Mouse (Mus musculus): ENCODE measurements at regions not wholly inside any gene's neighbourhood (a gene's known extent, or its start where the extent isn't known, plus 50 kb on each side); places are given as distances from the start of the nearest gene placed in this dataset.
"Not testable (repeated sequence)": the region's sequence is repeated elsewhere in the genome, so short reads cannot be mapped to it uniquely, and the experiment has no call there.

- H3K4me1 ChIP-seq: peaks cover 7% of the 10 kb centered on the region
- no peak overlapping the region for H3K27ac ChIP-seq (replicated peaks)
- H3K27me3 ChIP-seq (ENCODE audit: low read depth, poor library complexity, severe bottlenecking): no peaks in the 10 kb centered on the region
- no peak for DNase-seq (ENCODE audit: low spot score)
- peaks cover 6% of the 10 kb centered on the region for H3K9me3 ChIP-seq (replicated peaks)
- no peaks in the 10 kb centered on the region for H3K36me3 ChIP-seq
- 92% methylated on average over 11 of the region's 11 CpGs for WGBS
- no peak overlapping the region for H3K4me3 ChIP-seq
These were observed 175.2 kb upstream of the Klf14 start for GRCm38 (mm10) chr6:31133896-31134735.

DNA sequence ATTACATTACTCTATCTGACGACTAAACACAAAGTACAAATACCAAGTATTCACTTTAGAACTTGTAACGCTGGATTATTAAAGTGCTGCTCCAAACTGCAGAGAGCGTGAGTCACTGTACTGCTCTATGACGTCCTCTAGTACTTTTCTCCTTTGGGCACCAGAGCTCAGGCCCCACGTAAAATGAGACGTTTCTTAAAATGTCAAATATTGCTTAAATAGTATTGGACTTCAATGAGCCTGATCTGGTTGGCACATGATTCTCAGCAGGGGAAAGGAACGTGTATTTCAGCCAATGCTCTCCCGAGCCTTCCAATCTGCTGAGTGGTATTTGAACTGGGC is 175.8 kb upstream of the Klf14 start:
- DNase-seq (ENCODE audit: low spot score): no peak
- Histone ChIP-seq H3K36me3 (no peaks in the 10 kb centered on the region), H3K27me3 (ENCODE audit: low read depth, poor library complexity, severe bottlenecking) (no peaks in the 10 kb centered on the region), H3K9me3 (replicated peaks) (peaks cover 6% of the 10 kb centered on the region), H3K4me3 (no peak overlapping the region), H3K27ac (replicated peaks) (no peak overlapping the region), H3K4me1 (peaks cover 7% of the 10 kb centered on the region)
- WGBS: 89% methylated on average over 8 of the region's 8 CpGs

- peaks cover 6% of the 10 kb centered on the region for H3K9me3 ChIP-seq (replicated peaks)
- no peak overlapping the region for H3K4me3 ChIP-seq
- DNase-seq (ENCODE audit: low spot score): no peak
- H3K4me1 ChIP-seq: peaks cover 7% of the 10 kb centered on the region
- H3K27ac ChIP-seq (replicated peaks): peak overlapping the region; percentile 6; the same call in 1 of the 2 replicates
- no peaks in the 10 kb centered on the region for H3K27me3 ChIP-seq (ENCODE audit: low read depth, poor library complexity, severe bottlenecking)
- WGBS: 79% methylated on average over 6 of the region's 6 CpGs
- no peaks in the 10 kb centered on the region for H3K36me3 ChIP-seq
These were observed 176.7 kb upstream of the Klf14 start for GRCm38 (mm10) chr6:31135580-31135979.

- 58% methylated on average over 4 of the region's 4 CpGs for WGBS
- H3K27ac ChIP-seq (replicated peaks): no peak overlapping the region
- peaks cover 6% of the 10 kb centered on the region for H3K9me3 ChIP-seq (replicated peaks)
- no peak overlapping the region for H3K4me3 ChIP-seq
- H3K4me1 ChIP-seq: peaks cover 7% of the 10 kb centered on the region
- no peaks in the 10 kb centered on the region for H3K27me3 ChIP-seq (ENCODE audit: low read depth, poor library complexity, severe bottlenecking)
- H3K36me3 ChIP-seq: no peaks in the 10 kb centered on the region
- DNase-seq (ENCODE audit: low spot score): peak; percentile 44
These were observed 178.0 kb upstream of the Klf14 start for GRCm38 (mm10) chr6:31136895-31137294.

DNA sequence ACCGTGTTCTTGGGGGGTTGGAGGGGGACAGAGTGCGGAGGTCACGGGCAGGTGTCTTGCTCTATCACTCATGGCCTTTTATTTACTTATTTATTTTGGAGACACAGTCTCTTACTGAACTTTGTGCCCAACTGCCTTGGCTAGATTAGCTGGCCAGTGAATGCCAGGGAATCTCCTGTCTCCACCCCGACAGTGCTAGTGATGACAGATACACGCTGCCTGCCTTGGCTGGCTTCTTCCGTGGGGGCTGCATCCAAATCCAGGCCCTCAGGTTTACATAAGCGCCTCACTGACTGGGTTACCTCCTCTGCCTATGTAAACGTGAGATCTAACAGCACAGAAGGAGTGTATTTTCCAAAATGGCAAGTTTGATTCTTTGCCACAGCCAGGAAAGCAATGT is 178.5 kb upstream of the Klf14 start:
- H3K27me3 ChIP-seq (ENCODE audit: low read depth, poor library complexity, severe bottlenecking): no peaks in the 10 kb centered on the region
- peaks cover 7% of the 10 kb centered on the region for H3K4me1 ChIP-seq
- WGBS: 87% methylated on average over 8 of the region's 8 CpGs
- H3K4me3 ChIP-seq: no peak overlapping the region
- H3K36me3 ChIP-seq: no peaks in the 10 kb centered on the region
- no peak for DNase-seq (ENCODE audit: low spot score)
- peaks cover 6% of the 10 kb centered on the region for H3K9me3 ChIP-seq (replicated peaks)
- H3K27ac ChIP-seq (replicated peaks): no peak overlapping the region

- no peak overlapping the region for H3K27ac ChIP-seq (replicated peaks)
- DNase-seq (ENCODE audit: low spot score): no peak
- 91% methylated on average over 9 of the region's 9 CpGs for WGBS
- no peak overlapping the region for H3K4me3 ChIP-seq
- H3K4me1 ChIP-seq: peaks cover 7% of the 10 kb centered on the region
- H3K27me3 ChIP-seq (ENCODE audit: low read depth, poor library complexity, severe bottlenecking): no peaks in the 10 kb centered on the region
- no peaks in the 10 kb centered on the region for H3K36me3 ChIP-seq
- H3K9me3 ChIP-seq (replicated peaks): no peaks in the 10 kb centered on the region
These were observed 181.1 kb upstream of the Klf14 start for GRCm38 (mm10) chr6:31140000-31140399.

- H3K27me3 ChIP-seq (ENCODE audit: low read depth, poor library complexity, severe bottlenecking): no peaks in the 10 kb centered on the region
- H3K9me3 ChIP-seq (replicated peaks): no peaks in the 10 kb centered on the region
- H3K36me3 ChIP-seq: no peaks in the 10 kb centered on the region
- H3K4me1 ChIP-seq: peaks cover 7% of the 10 kb centered on the region
- no peak overlapping the region for H3K4me3 ChIP-seq
- no peak overlapping the region for H3K27ac ChIP-seq (replicated peaks)
- no peak for DNase-seq (ENCODE audit: low spot score)
- WGBS: 84% methylated on average over 5 of the region's 5 CpGs
These were observed 181.7 kb upstream of the Klf14 start for GRCm38 (mm10) chr6:31140593-31140992.

DNA sequence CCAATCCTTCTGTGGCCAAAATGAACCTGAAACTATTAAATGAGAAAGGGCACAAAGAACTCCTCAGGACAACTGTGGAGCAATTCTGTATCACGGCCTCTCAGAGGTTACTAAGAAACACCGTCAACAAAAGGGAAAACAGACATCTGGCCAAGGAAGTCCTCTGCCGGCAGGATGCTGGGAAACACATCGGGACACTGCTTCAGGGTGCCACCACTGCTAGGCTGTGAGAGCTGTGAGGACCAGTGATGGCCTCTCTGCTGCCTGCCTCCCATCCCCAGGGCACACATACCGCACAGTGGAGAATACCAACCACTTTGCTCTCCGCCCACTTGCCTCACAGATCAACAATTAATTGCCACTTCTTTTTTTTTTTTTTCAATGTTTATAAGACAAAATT is 182.6 kb upstream of the Klf14 start:
- H3K27ac ChIP-seq (replicated peaks): no peak overlapping the region
- H3K27me3 ChIP-seq (ENCODE audit: low read depth, poor library complexity, severe bottlenecking): no peaks in the 10 kb centered on the region
- 84% methylated on average over 6 of the region's 6 CpGs for WGBS
- DNase-seq (ENCODE audit: low spot score): no peak
- H3K4me3 ChIP-seq: no peak overlapping the region
- H3K36me3 ChIP-seq: no peaks in the 10 kb centered on the region
- peaks cover 4% of the 10 kb centered on the region for H3K4me1 ChIP-seq
- no peaks in the 10 kb centered on the region for H3K9me3 ChIP-seq (replicated peaks)

DNA sequence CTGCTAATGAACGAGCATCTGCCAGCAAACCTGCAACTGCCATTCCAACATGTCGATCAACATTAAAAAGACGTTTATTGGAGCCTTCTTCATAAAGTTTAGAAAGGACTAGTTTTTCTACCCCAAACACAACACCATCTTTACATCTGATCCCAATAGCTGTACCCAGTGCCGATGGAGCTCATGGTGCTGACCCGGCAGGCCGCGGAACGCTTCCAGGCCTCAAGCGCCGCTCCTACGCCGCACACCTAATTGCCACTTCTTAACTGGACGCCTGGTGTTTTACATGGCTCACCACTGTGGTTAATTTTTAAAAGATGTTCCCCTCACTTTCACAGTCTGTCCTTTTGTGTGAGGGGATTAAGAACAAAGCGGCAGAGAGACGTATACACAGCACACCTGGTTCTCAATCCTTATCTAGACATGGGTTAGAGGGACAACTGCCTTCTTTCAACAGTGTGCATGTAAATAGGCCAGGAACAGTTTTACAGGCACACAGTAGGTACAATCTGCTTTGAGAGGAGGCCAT is 183.7 kb upstream of the Klf14 start:
- H3K27ac ChIP-seq (replicated peaks); H3K36me3 ChIP-seq; H3K27me3 ChIP-seq (ENCODE audit: low read depth, poor library complexity, severe bottlenecking); H3K4me3 ChIP-seq; H3K9me3 ChIP-seq (replicated peaks); H3K4me1 ChIP-seq; DNase-seq (ENCODE audit: low spot score): not testable (repeated sequence)
- WGBS: 94% methylated on average over 15 of the region's 15 CpGs

DNA sequence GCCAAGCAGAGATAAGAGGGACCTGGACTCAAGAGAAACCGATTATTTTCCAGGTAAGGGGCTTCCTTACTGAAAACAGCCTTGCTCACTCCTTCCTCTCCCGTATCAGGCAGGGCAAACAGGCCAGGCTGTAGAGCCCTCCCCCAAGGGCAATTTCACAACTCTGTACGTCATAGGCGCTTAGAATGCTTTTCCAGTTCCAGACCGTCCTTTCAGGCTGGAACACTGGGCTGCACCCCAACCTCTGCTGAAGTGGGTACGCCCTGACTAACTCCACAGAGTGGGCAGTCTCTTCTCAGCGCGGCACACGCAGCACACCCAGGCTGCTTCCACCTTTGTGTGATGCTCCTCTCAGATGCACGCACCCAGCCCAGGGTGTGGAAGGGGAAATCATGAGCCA is 186.8 kb upstream of the Klf14 start:
- Histone ChIP-seq H3K9me3 (replicated peaks) (no peaks in the 10 kb centered on the region), H3K4me1 (peaks cover 4% of the 10 kb centered on the region), H3K27ac (replicated peaks) (no peak overlapping the region), H3K36me3 (no peaks in the 10 kb centered on the region), H3K27me3 (ENCODE audit: low read depth, poor library complexity, severe bottlenecking) (no peaks in the 10 kb centered on the region), H3K4me3 (no peak overlapping the region)
- DNase-seq (ENCODE audit: low spot score): no peak
- WGBS: 89% methylated on average over 10 of the region's 10 CpGs

DNA sequence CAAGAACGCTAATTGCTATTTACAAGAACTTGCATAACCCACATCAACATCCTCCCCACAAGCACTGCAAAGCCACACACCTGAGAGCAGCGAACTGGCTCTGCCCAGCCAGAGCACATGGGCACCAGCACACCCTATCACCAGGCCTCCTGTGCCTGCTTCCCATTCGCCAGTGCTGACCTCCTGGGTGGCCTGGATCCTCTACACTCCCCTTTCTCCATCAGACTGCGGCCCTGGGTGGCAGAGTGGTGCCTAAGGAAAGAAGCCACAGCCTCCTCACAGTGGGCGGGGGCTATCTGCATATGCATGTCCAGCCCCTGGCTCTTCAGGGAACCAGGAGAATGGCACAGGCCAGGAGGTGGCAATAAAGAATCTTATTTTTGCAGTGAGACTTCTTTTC is 187.9 kb upstream of the Klf14 start:
- no peak for DNase-seq (ENCODE audit: low spot score)
- H3K36me3 ChIP-seq: no peaks in the 10 kb centered on the region
- no peak overlapping the region for H3K27ac ChIP-seq (replicated peaks)
- 37% methylated on average over 5 of the region's 5 CpGs for WGBS
- H3K27me3 ChIP-seq (ENCODE audit: low read depth, poor library complexity, severe bottlenecking): no peaks in the 10 kb centered on the region
- no peak overlapping the region for H3K4me3 ChIP-seq
- peaks cover 4% of the 10 kb centered on the region for H3K4me1 ChIP-seq
- H3K9me3 ChIP-seq (replicated peaks): no peaks in the 10 kb centered on the region

DNA sequence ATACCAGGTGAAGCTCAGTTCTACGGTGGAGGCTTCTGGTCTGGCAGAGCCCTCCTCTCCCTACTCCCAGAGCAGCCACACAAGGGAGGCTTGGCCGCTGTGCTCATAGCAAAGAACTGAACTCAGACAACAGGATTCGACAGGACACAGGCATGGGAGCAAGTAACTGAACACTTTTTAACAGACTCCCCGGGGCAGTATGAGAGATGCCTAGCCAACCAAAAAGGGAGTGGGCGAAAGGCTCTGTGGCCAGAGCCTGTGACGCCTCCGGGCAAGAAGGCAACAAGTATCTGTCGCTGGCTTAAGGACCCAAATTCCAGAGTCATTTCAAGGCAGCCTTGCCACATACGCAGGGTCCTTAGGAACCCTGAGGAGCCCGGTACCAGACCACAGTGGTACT is 188.8 kb upstream of the Klf14 start:
- no peaks in the 10 kb centered on the region for H3K36me3 ChIP-seq
- no peak overlapping the region for H3K27ac ChIP-seq (replicated peaks)
- H3K4me3 ChIP-seq: no peak overlapping the region
- peaks cover 4% of the 10 kb centered on the region for H3K4me1 ChIP-seq
- H3K27me3 ChIP-seq (ENCODE audit: low read depth, poor library complexity, severe bottlenecking): no peaks in the 10 kb centered on the region
- DNase-seq (ENCODE audit: low spot score): no peak
- WGBS: 88% methylated on average over 10 of the region's 10 CpGs
- H3K9me3 ChIP-seq (replicated peaks): no peaks in the 10 kb centered on the region

GRCm38 (mm10) chr6:31148311-31148856 is 189.5 kb upstream of the Klf14 start:
- DNase-seq (ENCODE audit: low spot score): no peak
- 75% methylated on average over 8 of the region's 8 CpGs for WGBS
- H3K4me3 ChIP-seq: no peak overlapping the region
- H3K36me3 ChIP-seq: no peaks in the 10 kb centered on the region
- peaks cover 4% of the 10 kb centered on the region for H3K4me1 ChIP-seq
- H3K9me3 ChIP-seq (replicated peaks): no peaks in the 10 kb centered on the region
- no peaks in the 10 kb centered on the region for H3K27me3 ChIP-seq (ENCODE audit: low read depth, poor library complexity, severe bottlenecking)
- no peak overlapping the region for H3K27ac ChIP-seq (replicated peaks)
